Mouse (Mus musculus): ENCODE measurements around the gene Ldhc.

Gene Ldhc

DNA sequence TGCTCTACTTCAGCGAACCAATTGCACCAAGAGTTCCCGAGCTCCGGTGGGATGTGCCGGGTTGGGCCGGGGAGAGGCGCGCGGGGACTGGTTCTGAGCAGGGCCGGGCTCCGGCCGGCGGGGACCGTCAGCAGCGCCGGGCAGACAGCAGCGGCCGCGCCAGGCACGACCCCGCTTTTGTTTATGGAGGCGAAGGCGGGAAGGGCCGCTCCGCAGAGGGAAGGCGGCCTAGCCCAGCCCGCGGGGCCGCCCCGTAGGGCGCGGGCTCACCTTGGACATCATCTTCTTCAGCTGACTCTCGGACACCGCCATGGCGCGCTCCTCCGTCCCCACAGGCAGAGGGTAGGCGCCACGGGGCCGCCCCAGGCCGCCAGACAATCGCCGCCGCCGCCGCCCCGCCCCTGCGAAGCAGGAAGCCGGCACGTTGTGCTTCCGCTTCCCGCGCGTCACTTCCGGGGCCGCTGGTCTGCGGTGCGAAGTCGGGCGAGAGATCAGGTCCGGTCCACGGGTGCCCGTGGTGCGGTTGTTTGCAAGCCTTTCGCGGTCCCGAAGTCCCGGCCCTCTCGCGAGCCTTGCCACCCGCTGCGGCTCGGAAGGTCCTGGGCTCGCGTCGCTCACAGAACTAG, 58.7 kb downstream of the Ldhc start, which contains the start of gene Tsg101:
Gene Tsg101, minus strand, starts transcription at position 419 of the 626 bp plus-strand sequence.
- peak; percentile 92 for DNase-seq

DNA sequence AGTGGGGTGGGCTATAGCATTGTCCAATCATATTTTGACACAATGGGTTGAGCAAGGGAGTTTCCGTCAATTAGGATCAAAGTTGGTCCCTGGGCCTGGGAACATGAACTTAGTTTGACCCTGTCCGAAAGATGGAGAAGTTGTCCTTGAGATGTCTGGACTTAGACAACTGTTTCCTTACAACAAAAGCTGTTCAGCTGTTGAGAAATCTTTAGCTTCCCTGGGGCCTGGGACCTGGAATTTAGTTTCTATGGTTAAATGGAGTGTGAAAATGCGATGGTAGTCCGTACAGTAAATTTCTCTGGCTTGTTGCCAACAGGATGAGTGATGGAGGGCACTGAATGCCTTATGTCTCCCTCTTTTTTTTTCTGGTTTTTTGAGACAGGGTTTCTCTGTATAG, 61.1 kb downstream of the Ldhc start:
- DNase-seq = no peak

Data from kidney, adult 9 months (tissue).